Mouse (Mus musculus): ENCODE measurements around the gene Uqcr11.

GRCm38 (mm10) chr10:80384709-80385108, 21.9 kb downstream of the Uqcr11 start:
- TF ChIP-seq CTCF (IDR thresholded peaks at IDR 0.05; ENCODE audit: control insufficient read depth, insufficient read depth, insufficient read length) (no peak), USF1 (IDR thresholded peaks at IDR 0.05; ENCODE audit: low read depth) (no peak), MAX (IDR thresholded peaks at IDR 0.05) (no peak), CEBPB (IDR thresholded peaks at IDR 0.05; ENCODE audit: low read depth) (no peak)

All from C2C12 (cell line).